Mouse (Mus musculus) heart, postnatal 0 days (tissue): ENCODE data around the gene AL607142.1. TPM values are rescaled to one million over a fixed set of nuclear protein-coding genes. Genes with fewer than 3 reads are reported as not detected.

ENCODE experiments used
- ATAC-seq: fragments of 200-750 bp; cut with Nextera tagmentation; 2 replicates; pipeline ENCODE4 v1.8.0; 2017; ENCODE audit warnings: low read depth, moderate number of reproducible peaks, moderate library complexity; ENCODE audit not compliant: insufficient read depth
- DNase-seq: peaks from one replicate; pipeline ENCODE4 v3.0.0-alpha.2; 2016; ENCODE audit warnings: low spot score
- H3K27ac ChIP-seq: fragments of 300-500 bp; sonication (generic); 2 replicates; pipeline ENCODE4 v1.5.1; 2014; ENCODE audit warnings: low read depth, mild to moderate bottlenecking
- H3K27me3 ChIP-seq: fragments of 300-500 bp; sonication (generic); 2 replicates; pipeline ENCODE4 v1.6.1; 2014; ENCODE audit warnings: low read length, mixed read lengths; ENCODE audit not compliant: control insufficient read depth, insufficient read depth
- H3K36me3 ChIP-seq: fragments of 300-500 bp; sonication (generic); replicated peaks from 2 replicates; pipeline ENCODE4 v1.6.1; 2014; ENCODE audit warnings: low read length, mixed read lengths; ENCODE audit not compliant: control insufficient read depth, insufficient read depth
- H3K4me1 ChIP-seq: fragments of 300-500 bp; sonication (generic); 2 replicates; pipeline ENCODE4 v1.6.1; 2014; ENCODE audit warnings: antibody characterized with exemption; ENCODE audit not compliant: control insufficient read depth, insufficient read depth
- H3K4me2 ChIP-seq: fragments of 300-500 bp; sonication (generic); 2 replicates; pipeline ENCODE4 v1.6.1; 2014; ENCODE audit warnings: low read depth, mild to moderate bottlenecking, low read length, moderate library complexity
- H3K4me3 ChIP-seq: fragments of 300-500 bp; sonication (generic); 2 replicates; pipeline ENCODE4 v1.5.1; 2014; ENCODE audit warnings: low read depth, low read length
- H3K9ac ChIP-seq: fragments of 300-500 bp; sonication (generic); replicated peaks from 2 replicates; pipeline ENCODE4 v1.6.1; 2014; ENCODE audit warnings: low read depth, low read length, mixed read lengths
- H3K9me3 ChIP-seq: fragments of 300-500 bp; sonication (generic); replicated peaks from 2 replicates; pipeline ENCODE4 v1.6.1; 2016; ENCODE audit warnings: low read length; ENCODE audit not compliant: control insufficient read depth
- CTCF ChIP-seq: IDR thresholded peaks from 2 replicates; pipeline ENCODE4 v1.5.1; 2016; ENCODE audit warnings: antibody characterized with exemption, control low read depth, low read depth
- EP300 ChIP-seq: IDR thresholded peaks from 2 replicates; pipeline ENCODE4 v1.6.1; 2016; ENCODE audit warnings: antibody characterized with exemption, low read depth
- WGBS: fragments of 180-500 bp; shearing (Covaris S2); extraction: QIAGEN DNeasy Blood & Tissue Kit; methylation state at CpG from one replicate; pipeline ENCODE4 v1.1.7; 2014; 5-methylcytosine and 5-hydroxymethylcytosine counted together
- polyA plus RNA-seq: library from polyadenylated mRNA; unstranded; fragments of >200 nt; fragmentation: Nextera tagmentation; extraction: Ambion mirVana; gene quantifications from 2 replicates; pipeline ENCODE4 v1.2.1, GENCODE M21; 2015
- total RNA-seq: library from RNA; depleted of rRNA; stranded (reverse); fragments of >200 nt; gene quantifications from 2 replicates; pipeline ENCODE4 v1.2.3, GENCODE M21; 2014; ENCODE audit warnings: low replicate concordance

Gene AL607142.1
- total and polyA plus RNA-seq, 2 experiments from 2014 or later = not detected

DNA sequence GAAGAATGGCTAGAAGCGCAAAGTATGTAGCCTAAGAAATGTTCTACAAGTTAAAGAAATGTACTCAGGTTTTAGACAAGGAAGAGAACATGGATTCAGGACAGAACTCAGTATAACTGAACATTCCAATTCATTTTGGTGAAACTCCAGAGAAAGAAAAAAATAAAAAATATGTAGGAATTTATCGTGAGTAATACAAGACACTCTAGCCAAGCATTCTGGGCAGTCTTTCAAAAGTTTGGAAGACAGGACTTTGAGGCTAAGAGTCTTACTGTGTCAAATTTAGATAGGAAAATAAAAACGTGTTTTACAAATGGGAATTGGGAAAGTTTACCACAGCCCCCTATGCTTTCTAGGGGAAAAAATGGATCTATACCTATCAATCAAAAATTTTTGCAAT, 18.9 kb downstream of the AL607142.1 start:
- Histone ChIP-seq H3K27ac (no peak overlapping the region), H3K9ac (no peak overlapping the region), H3K36me3 (no peaks in the 10 kb centered on the region), H3K27me3 (no peaks in the 10 kb centered on the region), H3K4me1 (peaks cover 8% of the 10 kb centered on the region), H3K9me3 (no peaks in the 10 kb centered on the region), H3K4me3 (no peak overlapping the region), H3K4me2 (no peak overlapping the region)
- WGBS = 61% methylated on average over 3 of the region's 3 CpGs
- no peak for ATAC-seq
- DNase-seq = no peak
- TF ChIP-seq CTCF (no peak), EP300 (no peak)

DNA sequence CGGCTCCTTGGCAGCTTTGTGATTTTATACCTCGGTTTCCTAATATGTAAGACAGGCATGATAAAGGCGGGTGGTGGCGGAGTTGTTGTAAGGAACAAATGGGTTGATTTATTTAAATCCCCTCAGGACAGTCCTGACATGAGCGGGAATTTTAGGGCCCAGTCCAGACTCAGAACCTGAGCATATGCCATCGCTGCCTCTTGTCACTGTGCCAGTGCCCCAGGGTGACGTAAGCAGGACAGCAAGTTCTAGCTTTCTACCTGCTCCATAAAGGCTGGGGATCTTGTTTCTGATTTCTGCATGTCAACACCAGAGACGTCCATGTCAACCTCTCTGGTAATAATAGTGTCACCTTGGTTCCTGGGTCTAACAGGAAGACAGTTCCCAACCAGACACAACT, 24.7 kb downstream of the AL607142.1 start:
- no peaks in the 10 kb centered on the region for H3K27me3 ChIP-seq
- 84% methylated on average over 8 of the region's 8 CpGs for WGBS
- no peak overlapping the region for H3K4me2 ChIP-seq
- H3K4me3 ChIP-seq = no peak overlapping the region
- peaks cover 17% of the 10 kb centered on the region for H3K4me1 ChIP-seq
- no peak for ATAC-seq
- DNase-seq = no peak
- H3K9me3 ChIP-seq = no peaks in the 10 kb centered on the region
- no peaks in the 10 kb centered on the region for H3K36me3 ChIP-seq
- TF ChIP-seq EP300 = no peak
- TF ChIP-seq CTCF = no peak
- no peak overlapping the region for H3K9ac ChIP-seq
- no peak overlapping the region for H3K27ac ChIP-seq

DNA sequence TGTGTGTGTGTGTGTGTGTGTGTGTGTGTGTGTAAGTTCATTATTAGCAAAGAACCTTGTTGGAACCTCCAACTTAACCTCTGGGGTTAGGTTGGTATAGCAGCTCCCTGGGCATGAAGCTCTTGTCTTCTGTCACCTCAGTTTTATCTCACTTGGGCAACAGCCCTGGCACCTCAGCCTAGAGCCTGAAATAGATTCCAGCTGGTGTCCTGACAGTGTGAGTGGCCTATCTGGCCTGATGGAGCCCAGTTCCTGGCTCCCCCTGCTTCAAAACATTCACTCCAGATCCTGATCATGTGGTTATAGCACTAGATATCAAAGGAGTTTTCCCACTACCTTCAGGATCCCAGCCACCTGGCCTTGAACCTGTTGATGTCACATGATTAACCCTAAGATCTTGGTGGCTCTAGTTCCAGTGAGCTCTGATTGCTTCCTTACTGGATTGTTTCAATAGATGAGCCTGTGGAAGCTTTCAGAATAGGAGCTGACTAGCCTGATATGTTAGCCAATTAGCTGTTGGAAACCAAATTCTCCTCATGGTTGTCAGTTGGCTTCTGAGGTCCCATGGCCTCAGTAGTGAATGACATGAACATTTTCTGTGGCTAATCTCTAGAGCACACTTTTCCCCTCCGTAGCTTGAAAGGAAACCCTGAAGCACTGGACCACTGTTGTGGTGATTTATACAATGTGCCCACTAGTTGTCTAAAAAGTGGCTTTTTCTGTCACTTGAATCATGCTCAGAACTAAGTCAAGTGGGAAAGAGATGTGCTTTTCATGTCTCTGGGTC, 27.4 kb downstream of the AL607142.1 start:
- TF ChIP-seq EP300 = no peak
- TF ChIP-seq CTCF = no peak
- Histone ChIP-seq H3K4me1 (peaks cover 17% of the 10 kb centered on the region), H3K4me3 (no peak overlapping the region), H3K27me3 (no peaks in the 10 kb centered on the region), H3K36me3 (no peaks in the 10 kb centered on the region), H3K9me3 (no peaks in the 10 kb centered on the region), H3K27ac (peak overlapping the region; percentile 40; the same call in 1 of the 2 replicates), H3K4me2 (no peak overlapping the region), H3K9ac (no peak overlapping the region)
- peak; percentile 58 for DNase-seq
- WGBS = 46% methylated on average over 1 of the region's 1 CpGs
- peak; percentile 73 for ATAC-seq

- Histone ChIP-seq H3K9ac (no peak overlapping the region), H3K27me3 (no peaks in the 10 kb centered on the region), H3K4me2 (no peak overlapping the region), H3K4me3 (no peak overlapping the region), H3K36me3 (0 out of 2 replicates have a peak, but pooled peaks cover 2% of the 10 kb centered on the region), H3K9me3 (peaks cover 12% of the 10 kb centered on the region), H3K27ac (no peak overlapping the region), H3K4me1 (peaks cover 9% of the 10 kb centered on the region)
- WGBS = 86% methylated on average over 19 of the region's 19 CpGs
- TF ChIP-seq CTCF = no peak
- no peak for TF ChIP-seq EP300
- ATAC-seq (no peak), DNase-seq (no peak)
Observed at GRCm38 (mm10) chr4:120096935-120097334, 32.1 kb downstream of the AL607142.1 start.

DNA sequence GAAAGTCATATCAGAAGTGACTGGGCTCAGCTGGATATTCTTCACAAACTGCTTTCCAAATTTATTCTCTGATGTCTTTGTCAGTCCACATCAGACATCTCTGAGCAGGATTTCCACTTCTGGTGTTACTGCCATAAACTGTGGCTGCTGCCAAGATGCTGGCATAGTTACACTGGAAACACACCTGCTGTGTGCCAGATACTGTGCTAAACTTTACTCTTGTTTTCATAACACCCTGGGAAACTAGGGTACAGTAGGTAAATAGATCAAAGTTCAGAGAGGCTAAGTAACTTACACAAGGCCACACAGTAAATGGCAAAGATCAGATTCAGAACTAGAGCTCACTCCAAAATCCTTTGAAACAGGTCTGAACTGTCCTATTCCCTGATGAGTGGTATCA, 36.4 kb downstream of the AL607142.1 start:
- Histone ChIP-seq H3K27me3 (no peaks in the 10 kb centered on the region), H3K4me3 (no peak overlapping the region), H3K27ac (no peak overlapping the region), H3K4me1 (no peaks in the 10 kb centered on the region), H3K9me3 (peaks cover 12% of the 10 kb centered on the region), H3K36me3 (0 out of 2 replicates have a peak, but pooled peaks cover 2% of the 10 kb centered on the region), H3K9ac (no peak overlapping the region), H3K4me2 (no peak overlapping the region)
- ATAC-seq = no peak
- DNase-seq = no peak
- no peak for TF ChIP-seq CTCF
- no peak for TF ChIP-seq EP300

DNA sequence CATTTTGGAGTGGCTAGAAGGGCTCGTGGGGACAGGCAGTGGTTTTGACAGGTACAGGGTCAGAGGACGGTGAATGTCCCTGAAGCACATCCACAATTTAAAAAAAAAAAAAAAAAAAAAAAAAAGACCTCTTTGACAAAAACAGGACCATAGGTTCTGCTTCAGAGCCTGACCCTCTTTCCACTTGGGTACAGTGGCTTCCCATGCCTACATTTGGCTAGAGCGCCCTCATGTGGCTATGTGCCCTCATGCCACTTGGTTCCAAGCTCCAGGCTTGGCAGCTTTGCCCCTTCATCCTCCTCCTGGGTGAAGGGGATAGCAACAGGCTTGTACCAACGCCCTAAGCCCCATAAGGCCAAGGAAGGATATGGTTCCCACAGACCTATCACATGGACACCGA, 39.8 kb downstream of the AL607142.1 start:
- Histone ChIP-seq H3K27me3 (no peaks in the 10 kb centered on the region), H3K4me1 (no peaks in the 10 kb centered on the region), H3K9me3 (no peaks in the 10 kb centered on the region), H3K4me3 (no peak overlapping the region), H3K27ac (no peak overlapping the region), H3K9ac (no peak overlapping the region), H3K4me2 (no peak overlapping the region), H3K36me3 (no peaks in the 10 kb centered on the region)
- TF ChIP-seq EP300 (no peak), CTCF (peak; percentile 85)
- WGBS = 48% methylated on average over 5 of the region's 5 CpGs
- DNase-seq = peak; percentile 45
- ATAC-seq = peak; percentile 33; the same call in 1 of the 2 replicates
